Mouse (Mus musculus): ENCODE measurements at regions not wholly inside any gene's neighbourhood (a gene's known extent, or its start where the extent isn't known, plus 50 kb on each side); places are given as distances from the start of the nearest gene placed in this dataset.

DNA sequence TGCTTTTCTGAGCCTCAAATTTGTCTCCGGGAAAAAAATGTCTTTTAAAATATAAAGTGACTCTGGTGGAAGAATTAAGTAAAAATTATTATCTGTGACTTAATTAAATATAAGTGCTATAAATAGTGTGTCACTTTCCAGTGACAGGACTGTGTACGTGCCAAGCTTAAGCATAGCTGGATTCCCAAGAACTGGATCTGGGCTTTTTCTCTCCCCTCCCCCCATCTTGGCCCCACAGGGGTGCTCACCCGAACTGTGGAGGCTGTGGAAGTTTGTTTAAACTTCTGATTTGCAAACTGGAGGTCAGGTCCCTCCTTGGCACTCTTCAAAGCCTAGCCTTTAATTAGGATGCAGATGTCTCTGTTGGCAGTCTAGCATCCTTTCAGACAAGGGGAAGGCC is 97.1 kb upstream of the Ado start:
- TF ChIP-seq CTCF (IDR thresholded peaks at IDR 0.05; ENCODE audit: insufficient read depth, low read depth, low read length) (no peak), POLR2A (IDR thresholded peaks at IDR 0.05; ENCODE audit: insufficient read depth, low read depth, low read length) (no peak)
- Histone ChIP-seq H3K4me3 (ENCODE audit: insufficient read depth, low read depth, low read length) (no peak overlapping the region), H3K27ac (ENCODE audit: insufficient read depth, low read depth, low read length) (no peak overlapping the region), H3K4me1 (ENCODE audit: control insufficient read depth, insufficient read depth, low read length) (peaks cover 14% of the 10 kb centered on the region)
- 71% methylated on average over 3 of the region's 3 CpGs for whole genome bisulfite sequencing

DNA sequence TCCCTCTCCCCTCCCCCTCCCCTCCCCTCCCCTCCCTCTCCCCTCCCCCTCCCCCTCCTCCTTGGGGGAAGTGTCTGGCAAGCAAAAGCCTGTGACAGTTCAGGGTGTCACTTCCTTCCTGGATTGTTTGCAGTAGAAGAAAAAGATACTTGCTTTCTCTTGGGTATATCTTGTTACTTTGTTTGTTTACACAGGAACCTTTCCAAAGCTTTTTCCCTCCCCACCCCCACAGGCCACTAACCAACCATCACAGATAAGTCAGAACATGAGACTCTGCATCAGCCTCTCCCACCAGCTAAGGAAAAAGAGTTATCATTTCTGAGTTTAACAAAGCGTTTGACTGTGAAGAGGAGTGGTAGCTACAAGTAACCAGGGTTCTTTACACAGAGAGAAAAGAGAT is 95.5 kb upstream of the Ado start:
- Histone ChIP-seq H3K4me3 (ENCODE audit: insufficient read depth, low read depth, low read length) (no peak overlapping the region), H3K27ac (ENCODE audit: insufficient read depth, low read depth, low read length) (no peak overlapping the region), H3K4me1 (ENCODE audit: control insufficient read depth, insufficient read depth, low read length) (peaks cover 14% of the 10 kb centered on the region)
- no peak for TF ChIP-seq POLR2A (IDR thresholded peaks at IDR 0.05; ENCODE audit: insufficient read depth, low read depth, low read length)
- TF ChIP-seq CTCF (IDR thresholded peaks at IDR 0.05; ENCODE audit: insufficient read depth, low read depth, low read length): no peak
- WGBS: 76% methylated on average over 1 of the region's 1 CpGs

DNA sequence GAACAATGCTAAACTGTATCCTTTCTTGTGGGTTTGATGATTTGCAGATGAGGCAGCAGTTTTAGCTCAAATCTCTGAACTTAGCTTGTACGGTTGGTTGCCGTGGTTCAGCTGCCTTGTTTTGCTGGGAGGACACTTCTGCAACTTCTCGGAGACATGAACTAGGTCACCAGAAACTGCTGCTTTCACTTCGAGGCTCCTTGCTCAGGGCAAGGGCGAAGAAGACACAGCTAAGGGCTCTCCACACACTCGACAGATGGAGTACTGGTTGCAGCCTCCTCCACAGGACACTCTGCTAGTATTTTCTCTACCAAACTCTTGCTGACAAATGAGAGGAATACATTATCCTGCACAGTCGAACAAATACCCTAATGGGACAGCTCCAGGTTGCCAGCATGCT is 94.9 kb upstream of the Ado start:
- TF ChIP-seq POLR2A (IDR thresholded peaks at IDR 0.05; ENCODE audit: insufficient read depth, low read depth, low read length) (no peak), CTCF (IDR thresholded peaks at IDR 0.05; ENCODE audit: insufficient read depth, low read depth, low read length) (no peak)
- 47% methylated on average over 7 of the region's 7 CpGs for WGBS
- Histone ChIP-seq H3K4me1 (ENCODE audit: control insufficient read depth, insufficient read depth, low read length) (peaks cover 14% of the 10 kb centered on the region), H3K4me3 (ENCODE audit: insufficient read depth, low read depth, low read length) (no peak overlapping the region), H3K27ac (ENCODE audit: insufficient read depth, low read depth, low read length) (no peak overlapping the region)

DNA sequence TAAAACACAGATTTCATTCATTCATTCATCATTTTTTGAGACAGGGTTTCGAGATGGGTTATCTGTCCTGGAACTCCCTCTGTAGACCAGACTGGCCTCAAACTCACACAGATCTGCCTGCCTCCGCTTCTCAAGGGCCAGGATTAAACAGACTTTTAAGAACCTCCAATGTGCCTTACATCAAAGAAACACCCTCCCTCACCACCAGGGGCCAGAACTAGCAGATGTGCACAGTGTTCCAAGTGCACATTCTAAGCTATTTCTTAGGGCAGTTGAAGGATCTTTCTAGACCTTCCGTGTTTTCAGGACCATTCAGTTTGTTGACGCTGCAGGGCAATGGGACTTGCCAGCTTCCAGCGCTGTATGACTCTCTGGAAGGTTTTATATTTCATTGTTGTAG is 88.6 kb upstream of the Ado start:
- TF ChIP-seq POLR2A (IDR thresholded peaks at IDR 0.05; ENCODE audit: insufficient read depth, low read depth, low read length): no peak
- no peak for TF ChIP-seq CTCF (IDR thresholded peaks at IDR 0.05; ENCODE audit: insufficient read depth, low read depth, low read length)
- Histone ChIP-seq H3K4me3 (ENCODE audit: insufficient read depth, low read depth, low read length) (no peak overlapping the region), H3K27ac (ENCODE audit: insufficient read depth, low read depth, low read length) (no peak overlapping the region), H3K4me1 (ENCODE audit: control insufficient read depth, insufficient read depth, low read length) (0 out of 2 replicates have a peak, but pooled peaks cover 3% of the 10 kb centered on the region)
- WGBS: 80% methylated on average over 5 of the region's 5 CpGs

DNA sequence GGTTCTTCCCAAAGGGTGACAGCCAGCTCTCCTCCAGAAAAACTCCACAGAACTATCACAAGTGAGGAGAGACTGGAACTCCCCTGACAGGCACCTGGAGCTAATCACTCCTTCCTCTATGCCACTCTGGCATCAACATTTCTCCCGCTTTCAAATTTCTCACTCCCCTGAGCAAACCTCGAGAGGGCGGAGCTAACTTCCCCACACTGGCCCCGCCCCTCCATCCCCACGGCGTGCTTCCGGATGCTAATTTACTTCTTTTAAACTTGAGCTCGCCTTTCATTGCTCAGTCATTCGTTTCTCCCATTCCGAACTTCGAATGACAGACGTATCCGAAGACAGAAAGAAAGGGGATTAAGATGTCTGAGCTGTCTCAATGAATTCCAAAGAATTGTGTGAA is 87.8 kb upstream of the Ado start:
- no peak overlapping the region for H3K27ac ChIP-seq (ENCODE audit: insufficient read depth, low read depth, low read length)
- no peak overlapping the region for H3K4me3 ChIP-seq (ENCODE audit: insufficient read depth, low read depth, low read length)
- WGBS: 7% methylated on average over 13 of the region's 13 CpGs
- TF ChIP-seq CTCF (IDR thresholded peaks at IDR 0.05; ENCODE audit: insufficient read depth, low read depth, low read length) (no peak), POLR2A (IDR thresholded peaks at IDR 0.05; ENCODE audit: insufficient read depth, low read depth, low read length) (no peak)
- 0 out of 2 replicates have a peak, but pooled peaks cover 3% of the 10 kb centered on the region for H3K4me1 ChIP-seq (ENCODE audit: control insufficient read depth, insufficient read depth, low read length)

DNA sequence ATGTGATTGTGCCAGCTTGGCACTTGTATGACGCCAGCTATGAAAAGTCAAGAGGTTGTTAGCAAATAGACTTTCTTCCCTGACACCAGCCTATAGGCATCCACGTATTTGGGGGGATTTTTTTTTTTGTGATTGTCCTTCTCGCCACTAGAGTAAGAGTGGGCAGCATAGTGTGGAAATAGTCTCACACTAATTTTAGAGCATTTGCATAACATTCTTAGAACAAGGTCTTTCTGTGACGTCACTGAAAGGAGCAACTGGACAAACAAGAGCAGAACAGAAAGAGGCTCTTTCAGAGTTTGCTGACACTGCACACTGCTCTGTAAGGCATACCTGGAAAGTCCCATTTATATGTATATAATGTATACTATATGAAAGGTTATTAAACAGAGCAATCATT is 86.0 kb upstream of the Ado start:
- no peak overlapping the region for H3K4me3 ChIP-seq (ENCODE audit: insufficient read depth, low read depth, low read length)
- no peak overlapping the region for H3K27ac ChIP-seq (ENCODE audit: insufficient read depth, low read depth, low read length)
- 0 out of 2 replicates have a peak, but pooled peaks cover 3% of the 10 kb centered on the region for H3K4me1 ChIP-seq (ENCODE audit: control insufficient read depth, insufficient read depth, low read length)
- 41% methylated on average over 4 of the region's 4 CpGs for WGBS
- TF ChIP-seq POLR2A (IDR thresholded peaks at IDR 0.05; ENCODE audit: insufficient read depth, low read depth, low read length): no peak
- TF ChIP-seq CTCF (IDR thresholded peaks at IDR 0.05; ENCODE audit: insufficient read depth, low read depth, low read length): no peak

DNA sequence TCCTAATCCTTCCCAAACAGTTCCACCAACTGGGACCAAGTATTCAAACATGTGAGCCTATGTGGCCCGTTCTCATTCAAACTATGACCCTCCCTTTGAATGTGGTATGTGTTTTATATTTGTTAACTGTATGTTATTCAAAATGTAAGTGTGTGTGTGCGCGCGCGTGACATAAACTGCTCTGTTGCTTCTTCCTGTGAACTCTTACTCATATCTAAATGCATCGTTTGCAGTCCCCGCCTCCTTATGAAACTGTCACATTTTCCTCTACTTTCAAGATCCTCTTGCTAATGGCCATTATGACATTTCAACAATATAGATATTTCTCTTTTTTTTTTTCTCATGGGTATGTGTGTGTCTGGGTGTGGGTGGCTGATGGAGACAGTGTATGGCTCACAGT is 84.3 kb upstream of the Ado start:
- 98% methylated on average over 7 of the region's 7 CpGs for WGBS
- Histone ChIP-seq H3K4me1 (ENCODE audit: control insufficient read depth, insufficient read depth, low read length) (0 out of 2 replicates have a peak, but pooled peaks cover 3% of the 10 kb centered on the region), H3K27ac (ENCODE audit: insufficient read depth, low read depth, low read length) (no peak overlapping the region), H3K4me3 (ENCODE audit: insufficient read depth, low read depth, low read length) (no peak overlapping the region)
- TF ChIP-seq CTCF (IDR thresholded peaks at IDR 0.05; ENCODE audit: insufficient read depth, low read depth, low read length) (no peak), POLR2A (IDR thresholded peaks at IDR 0.05; ENCODE audit: insufficient read depth, low read depth, low read length) (no peak)

DNA sequence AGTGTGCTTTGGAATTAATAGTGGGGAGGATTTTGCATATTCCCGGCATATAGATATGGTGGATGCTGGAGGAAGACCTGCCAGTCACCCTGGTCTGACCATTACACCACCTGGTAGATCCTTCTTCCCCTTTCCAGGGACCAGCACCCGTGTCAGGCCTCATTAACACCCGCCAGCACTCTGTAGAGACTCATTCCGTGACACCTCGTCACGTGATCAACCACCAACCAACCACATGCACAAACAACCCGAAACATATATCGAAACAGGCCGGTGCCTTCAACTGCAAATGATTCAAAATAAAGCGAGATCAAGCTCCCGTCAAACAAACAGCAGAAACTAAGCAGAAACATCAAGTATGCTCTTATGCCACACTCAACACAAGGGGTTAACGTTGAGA is 74.6 kb upstream of the Ado start:
- Histone ChIP-seq H3K4me3 (ENCODE audit: insufficient read depth, low read depth, low read length) (no peak overlapping the region), H3K27ac (ENCODE audit: insufficient read depth, low read depth, low read length) (no peak overlapping the region), H3K4me1 (ENCODE audit: control insufficient read depth, insufficient read depth, low read length) (peaks cover 3% of the 10 kb centered on the region; the same call in 1 of the 2 replicates)
- no peak for TF ChIP-seq CTCF (IDR thresholded peaks at IDR 0.05; ENCODE audit: insufficient read depth, low read depth, low read length)
- 79% methylated on average over 12 of the region's 12 CpGs for WGBS

DNA sequence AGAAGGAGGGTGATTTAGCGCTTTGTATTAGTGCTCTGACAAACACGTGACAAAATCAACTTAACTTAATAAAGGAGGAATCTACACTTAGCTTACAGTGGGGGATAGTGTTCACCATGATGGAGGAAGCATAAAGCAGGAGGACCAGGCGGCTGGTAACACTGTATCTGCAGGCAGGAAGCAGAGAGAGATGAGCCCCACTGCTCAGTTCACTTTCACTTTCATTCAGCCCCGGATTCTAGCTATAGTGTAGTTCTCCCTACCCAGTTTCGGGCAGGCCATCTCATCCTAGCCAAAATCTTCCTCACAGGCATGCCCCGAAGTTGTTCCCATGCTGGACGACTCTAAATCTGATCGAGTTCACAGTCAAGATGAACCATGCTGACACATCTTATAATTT is 71.3 kb upstream of the Ado start:
- no peak overlapping the region for H3K27ac ChIP-seq (ENCODE audit: insufficient read depth, low read depth, low read length)
- 87% methylated on average over 8 of the region's 8 CpGs for WGBS

DNA sequence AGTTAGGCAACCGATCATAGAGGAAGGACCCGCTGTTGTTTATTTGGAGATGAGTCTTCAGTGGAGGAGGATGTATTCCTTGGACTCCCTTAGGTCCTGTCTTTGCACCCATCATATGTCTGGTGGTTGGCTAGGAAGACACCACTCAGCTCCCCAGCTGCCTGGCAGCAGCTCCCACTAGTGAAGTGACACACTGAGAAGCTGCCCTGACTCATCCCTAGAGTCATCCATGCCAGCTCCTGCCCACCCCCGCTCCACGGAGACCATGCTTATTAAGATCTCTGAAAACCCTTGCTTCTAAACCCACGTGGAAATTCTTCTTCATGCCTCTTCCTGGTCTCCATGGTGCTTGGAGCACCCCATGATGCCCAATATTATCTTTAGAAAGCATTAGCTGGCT is 69.4 kb upstream of the Ado start:
- H3K27ac ChIP-seq (ENCODE audit: insufficient read depth, low read depth, low read length): peak overlapping the region; percentile 65
- WGBS: 46% methylated on average over 5 of the region's 5 CpGs
- TF ChIP-seq POLR2A (IDR thresholded peaks at IDR 0.05; ENCODE audit: insufficient read depth, low read depth, low read length) (no peak), CTCF (IDR thresholded peaks at IDR 0.05; ENCODE audit: insufficient read depth, low read depth, low read length) (no peak)

More for the DNA sequence above, 71.3 kb upstream of the Ado start:
- TF ChIP-seq POLR2A (IDR thresholded peaks at IDR 0.05; ENCODE audit: insufficient read depth, low read depth, low read length) (no peak), CTCF (IDR thresholded peaks at IDR 0.05; ENCODE audit: insufficient read depth, low read depth, low read length) (no peak)
- H3K4me1 ChIP-seq (ENCODE audit: control insufficient read depth, insufficient read depth, low read length): peaks cover 5% of the 10 kb centered on the region; the same call in 1 of the 2 replicates
- H3K4me3 ChIP-seq (ENCODE audit: insufficient read depth, low read depth, low read length): no peak overlapping the region

More for the DNA sequence above, 69.4 kb upstream of the Ado start:
- H3K4me3 ChIP-seq (ENCODE audit: insufficient read depth, low read depth, low read length): no peak overlapping the region
- H3K4me1 ChIP-seq (ENCODE audit: control insufficient read depth, insufficient read depth, low read length): peaks cover 8% of the 10 kb centered on the region

All from olfactory bulb, adult 2 months (tissue).